Mouse (Mus musculus) lung, postnatal 25 days (tissue): ENCODE measurements around the gene Slc25a45.

Experiments used
- DNase-seq: peaks from one replicate; pipeline ENCODE4 v3.0.0; 2022; ENCODE audit warnings: low spot score

Slc25a45 gene

GRCm38 (mm10) chr19:5840890-5841388 lies 36.7 kb upstream of the Slc25a45 start:
- no peak for DNase-seq

GRCm38 (mm10) chr19:5841389-5841946 lies 36.1 kb upstream of the Slc25a45 start:
- no peak for DNase-seq

- no peak for DNase-seq
Measured at GRCm38 (mm10) chr19:5841999-5842784, 35.4 kb upstream of the Slc25a45 start.

- DNase-seq, result no peak
Measured at GRCm38 (mm10) chr19:5842785-5843730, 34.5 kb upstream of the Slc25a45 start.

- peak; percentile 39 for DNase-seq
Measured at GRCm38 (mm10) chr19:5843781-5844691, 33.6 kb upstream of the Slc25a45 start.

- DNase-seq, result no peak
Measured at GRCm38 (mm10) chr19:5844831-5845318, 32.7 kb upstream of the Slc25a45 start.

- DNase-seq, result peak; percentile 97
Measured at GRCm38 (mm10) chr19:5845319-5846135, 32.1 kb upstream of the Slc25a45 start.

- DNase-seq, result no peak
Measured at GRCm38 (mm10) chr19:5846154-5846553, 31.5 kb upstream of the Slc25a45 start.

- peak; percentile 98 for DNase-seq
Measured at GRCm38 (mm10) chr19:5846557-5847305, 30.9 kb upstream of the Slc25a45 start.

GRCm38 (mm10) chr19:5847306-5847796 lies 30.3 kb upstream of the Slc25a45 start:
- DNase-seq, result peak; percentile 34

- peak; percentile 83 for DNase-seq
Measured at GRCm38 (mm10) chr19:5848032-5848825, 29.4 kb upstream of the Slc25a45 start.

GRCm38 (mm10) chr19:5848826-5849672 lies 28.6 kb upstream of the Slc25a45 start:
- DNase-seq, result peak; percentile 58

GRCm38 (mm10) chr19:5849843-5850527 lies 27.6 kb upstream of the Slc25a45 start:
- peak; percentile 97 for DNase-seq

GRCm38 (mm10) chr19:5850860-5851259 lies 26.7 kb upstream of the Slc25a45 start:
- DNase-seq, result no peak

GRCm38 (mm10) chr19:5851481-5851971 lies 26.1 kb upstream of the Slc25a45 start:
- no peak for DNase-seq

GRCm38 (mm10) chr19:5852035-5852722 lies 25.4 kb upstream of the Slc25a45 start:
- no peak for DNase-seq
